Mouse (Mus musculus): ENCODE measurements around the gene Gjc3.

Gene Gjc3

GRCm38 (mm10) chr5:137915550-137915949 is 47.3 kb downstream of the Gjc3 start:
- ATAC-seq (ENCODE audit: insufficient number of reproducible peaks, low FRiP score, low TSS enrichment): no peak

- no peak for ATAC-seq (ENCODE audit: insufficient number of reproducible peaks, low FRiP score, low TSS enrichment)
Measured at GRCm38 (mm10) chr5:137914508-137914907, 48.4 kb downstream of the Gjc3 start.

GRCm38 (mm10) chr5:137909564-137910262 is 53.2 kb downstream of the Gjc3 start:
- ATAC-seq (ENCODE audit: insufficient number of reproducible peaks, low FRiP score, low TSS enrichment): no peak

Data from cerebellum, adult (tissue).